Mouse (Mus musculus): ENCODE measurements around the gene Aff3.

DNA sequence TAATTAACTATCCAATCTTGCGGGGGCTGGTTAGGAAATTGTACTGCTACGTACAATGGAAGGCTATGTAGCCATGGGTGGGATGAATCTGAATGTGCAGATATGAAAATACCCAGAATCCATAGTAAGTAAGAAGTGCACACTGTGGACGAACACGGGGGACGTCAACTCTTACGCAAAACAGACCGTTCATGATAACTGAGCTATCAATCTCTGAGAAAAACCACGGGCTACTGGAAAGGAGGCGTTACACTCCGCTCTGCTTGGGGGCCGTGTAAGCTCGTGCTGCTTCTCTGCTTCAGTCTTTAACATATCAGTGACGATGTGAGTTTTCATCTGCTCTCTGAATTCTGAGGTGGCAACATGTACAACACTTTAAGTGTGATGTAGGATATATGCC is 114.2 kb downstream of the Aff3 start:
- TF ChIP-seq POLR2A (IDR thresholded peaks at IDR 0.05; ENCODE audit: insufficient read depth, low read depth, low read length) (no peak), CTCF (IDR thresholded peaks at IDR 0.05; ENCODE audit: insufficient read depth, low read depth, low read length) (no peak)
